Mouse (Mus musculus) adrenal gland, adult 8-10 months (tissue): ENCODE results near the gene Frzb. TPM values are rescaled to one million over a fixed set of nuclear protein-coding genes. Genes with fewer than 3 reads are reported as not detected.

Source experiments
- DNase-seq: peaks from one replicate; pipeline ENCODE4 v3.0.0; 2022
- total RNA-seq, 4 experiments: library from RNA; stranded (reverse); gene quantifications; 2 replicates each; pipeline ENCODE4 v1.2.4; 2022

The Frzb gene
- total RNA-seq, 4 experiments from 2014 or later = 3.6 to 312 (median 140) TPM

DNA sequence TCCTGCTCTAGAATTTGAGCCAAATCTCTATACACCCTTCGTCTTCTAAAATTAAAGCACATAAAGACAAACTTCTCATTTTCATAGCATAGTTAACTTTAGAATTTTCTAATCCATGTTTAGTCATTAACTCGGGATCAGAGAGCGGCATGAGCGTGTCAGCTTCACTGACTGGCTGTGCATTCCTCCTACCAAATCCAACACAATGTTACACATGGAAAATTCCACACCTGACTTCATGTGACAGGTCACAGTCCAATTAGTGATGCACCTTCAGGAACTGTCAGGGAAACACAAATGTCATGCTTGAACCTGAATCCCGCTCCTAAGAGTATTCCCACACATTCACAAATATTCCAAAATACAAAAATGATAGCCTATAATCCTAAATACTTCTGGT, 24.3 kb downstream of the Frzb start:
- no peak for DNase-seq

DNA sequence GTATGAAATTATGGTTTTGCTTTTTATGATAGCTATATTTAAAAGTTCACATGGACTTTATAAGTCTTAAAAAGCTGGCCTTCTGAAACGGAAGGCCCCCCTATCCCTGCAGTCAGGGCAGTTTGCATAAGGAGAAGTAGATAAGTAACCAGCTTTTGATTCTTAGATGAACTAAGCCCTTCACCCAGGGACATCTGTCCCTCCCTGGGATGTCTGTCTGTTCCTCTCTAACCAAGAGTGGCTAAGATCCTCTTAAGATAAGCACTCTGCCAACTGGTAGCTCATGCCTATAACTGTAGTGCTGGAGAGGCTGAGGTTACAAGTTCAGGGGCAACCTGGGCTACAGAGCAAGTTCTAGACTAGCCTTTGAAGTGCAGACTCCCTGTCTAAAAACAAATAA, 25.4 kb downstream of the Frzb start:
- no peak for DNase-seq

DNA sequence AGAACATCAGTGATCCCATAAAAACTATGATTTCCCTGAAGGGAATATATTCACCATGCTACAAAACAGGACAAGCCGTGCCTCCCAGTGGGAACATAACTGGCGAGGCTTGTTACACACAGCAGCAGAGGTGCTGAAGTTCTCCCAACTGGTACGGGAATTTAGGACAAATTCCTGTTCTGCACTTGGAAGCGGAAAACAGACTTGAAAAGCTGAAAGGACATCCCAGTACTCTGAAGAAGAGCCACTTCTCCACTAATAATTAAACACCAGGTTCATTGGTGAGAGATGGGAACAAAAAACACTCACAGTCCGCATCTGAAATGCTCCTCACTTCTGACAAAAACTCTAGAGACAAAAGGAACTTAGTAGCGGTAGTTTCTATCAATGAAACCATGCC, 31.1 kb downstream of the Frzb start:
- no peak for DNase-seq

DNA sequence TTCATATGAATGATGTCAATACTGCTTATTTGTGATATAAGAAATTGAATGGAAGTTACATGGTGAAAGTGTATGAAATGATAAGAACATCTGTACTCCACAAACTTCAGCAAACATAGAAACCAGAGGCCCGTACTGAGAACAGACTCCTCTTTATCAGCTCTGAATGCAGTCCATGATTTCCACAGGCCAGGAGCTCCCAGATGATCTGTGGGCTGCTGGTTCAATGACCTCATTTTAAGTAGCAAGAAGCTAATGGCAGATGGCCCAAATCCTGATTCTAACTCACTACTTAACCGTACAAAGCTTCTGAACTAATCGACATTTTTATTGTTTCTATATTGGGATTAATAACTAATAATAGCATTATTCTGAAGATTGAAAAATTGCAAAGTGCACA, 33.0 kb downstream of the Frzb start:
- no peak for DNase-seq

- DNase-seq = no peak
These were observed 34.3 kb downstream of the Frzb start for GRCm38 (mm10) chr2:80413124-80413523.

DNA sequence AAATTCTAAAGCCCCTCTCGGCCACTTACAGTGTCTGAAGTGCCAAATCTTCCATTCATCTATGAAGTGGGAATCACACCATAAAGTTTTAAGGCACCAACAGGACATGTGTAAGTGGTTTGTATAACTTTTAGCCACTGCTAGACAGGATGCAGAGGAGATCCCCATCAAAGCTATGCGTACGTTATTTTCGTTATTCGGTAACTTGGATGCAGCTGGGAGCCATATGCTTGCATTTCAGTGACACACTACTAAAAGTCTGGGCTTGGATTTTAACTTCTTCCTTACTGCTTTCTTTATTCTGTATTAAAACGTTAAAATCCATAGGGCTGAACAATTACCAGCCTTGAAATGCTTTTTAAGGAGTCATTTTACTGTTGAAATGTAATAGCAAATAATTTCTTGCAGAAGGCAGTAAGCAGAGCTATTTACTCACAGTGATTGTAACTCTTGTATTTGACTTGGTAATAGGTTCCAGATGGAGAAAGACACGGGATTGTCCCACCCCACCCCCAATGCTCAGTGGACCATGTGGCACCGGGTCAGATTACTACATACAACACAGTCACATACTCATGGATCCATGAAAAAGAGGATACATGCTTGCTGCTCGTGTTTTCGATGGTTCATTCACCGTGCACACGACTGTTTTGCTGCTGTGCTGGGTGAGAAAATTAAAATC, 37.4 kb downstream of the Frzb start:
- no peak for DNase-seq

- no peak for DNase-seq
These were observed 42.7 kb downstream of the Frzb start for GRCm38 (mm10) chr2:80404770-80405169.

GRCm38 (mm10) chr2:80398595-80399099, 48.8 kb downstream of the Frzb start:
- DNase-seq = no peak

DNA sequence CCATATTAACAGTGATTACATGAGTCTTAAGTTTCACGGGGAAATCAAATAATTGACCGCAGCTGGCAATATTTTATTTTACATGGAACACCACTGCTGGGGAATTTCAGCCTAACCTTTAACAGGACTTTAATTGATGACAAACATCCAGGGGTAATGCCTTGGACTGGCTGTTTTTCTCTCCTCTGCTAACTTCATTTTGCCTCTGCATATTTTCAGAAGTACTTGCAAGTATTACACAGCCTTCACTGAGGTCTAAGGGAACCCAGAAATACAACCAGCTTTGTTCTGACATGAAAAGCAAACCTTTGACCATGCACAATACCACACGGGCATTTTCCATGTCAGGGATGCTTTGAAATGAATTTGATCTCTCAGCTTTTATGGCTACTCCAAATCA, 50.6 kb downstream of the Frzb start:
- DNase-seq = no peak

- no peak for DNase-seq
These were observed 51.4 kb downstream of the Frzb start for GRCm38 (mm10) chr2:80396057-80396456.

DNA sequence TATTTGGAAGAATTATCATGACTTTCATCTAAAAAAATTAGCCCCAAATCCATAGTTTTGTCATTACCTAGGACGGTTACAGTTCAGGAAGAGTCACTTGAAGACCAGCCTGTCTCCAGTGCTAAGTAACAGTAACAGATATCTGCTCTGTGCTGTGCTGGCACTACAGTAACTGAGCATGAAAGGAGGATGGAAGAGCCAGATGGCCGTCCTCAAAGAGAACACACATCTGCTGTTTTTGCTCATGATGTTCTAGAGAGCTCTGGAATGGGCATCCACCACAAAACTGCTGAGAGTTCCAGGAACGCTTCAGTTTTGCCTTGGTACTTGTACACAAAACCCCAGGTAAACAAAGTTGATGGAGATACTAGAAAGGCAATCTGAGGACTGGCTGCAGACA, 59.1 kb downstream of the Frzb start:
- no peak for DNase-seq

- DNase-seq = no peak
These were observed 59.8 kb downstream of the Frzb start for GRCm38 (mm10) chr2:80387668-80388067.

DNA sequence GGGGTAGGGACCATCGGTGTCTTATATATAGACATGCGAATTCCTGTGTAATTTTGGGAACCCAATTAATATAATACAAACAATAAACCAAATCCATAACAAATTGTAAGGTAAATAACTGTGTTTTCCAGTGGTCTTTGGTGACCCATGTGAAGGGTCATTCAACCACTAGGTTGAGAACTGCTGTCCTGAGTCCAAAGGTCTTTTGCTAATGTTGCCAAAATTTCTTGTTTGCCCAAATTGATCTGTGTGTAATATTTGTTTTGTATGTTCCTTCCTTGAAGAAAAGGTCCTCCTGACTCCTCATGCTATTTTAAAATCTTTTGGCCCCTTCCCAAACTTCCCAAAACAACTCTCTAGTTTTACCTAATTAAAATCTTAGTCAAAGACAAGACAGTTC, 61.2 kb downstream of the Frzb start:
- DNase-seq = no peak

DNA sequence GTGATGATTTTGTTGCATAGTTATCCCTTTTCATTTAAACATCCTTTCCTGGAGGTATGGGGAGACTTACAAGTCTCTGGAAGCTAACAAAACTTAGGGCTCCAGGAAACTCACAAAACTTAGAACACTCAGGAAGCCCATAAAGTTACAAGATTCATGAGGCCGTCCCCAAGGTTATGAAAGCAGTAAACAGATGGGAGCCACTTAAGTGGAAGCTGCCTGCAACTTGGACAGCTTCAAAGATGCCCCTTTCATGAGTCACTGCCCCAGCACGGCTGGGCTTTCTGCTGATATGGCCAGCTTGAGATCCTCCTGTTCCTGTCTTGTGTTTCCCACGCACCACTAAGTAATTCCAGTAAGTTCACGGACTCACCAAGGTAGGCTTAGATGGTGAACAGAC, 63.0 kb downstream of the Frzb start:
- DNase-seq = peak; percentile 5

DNA sequence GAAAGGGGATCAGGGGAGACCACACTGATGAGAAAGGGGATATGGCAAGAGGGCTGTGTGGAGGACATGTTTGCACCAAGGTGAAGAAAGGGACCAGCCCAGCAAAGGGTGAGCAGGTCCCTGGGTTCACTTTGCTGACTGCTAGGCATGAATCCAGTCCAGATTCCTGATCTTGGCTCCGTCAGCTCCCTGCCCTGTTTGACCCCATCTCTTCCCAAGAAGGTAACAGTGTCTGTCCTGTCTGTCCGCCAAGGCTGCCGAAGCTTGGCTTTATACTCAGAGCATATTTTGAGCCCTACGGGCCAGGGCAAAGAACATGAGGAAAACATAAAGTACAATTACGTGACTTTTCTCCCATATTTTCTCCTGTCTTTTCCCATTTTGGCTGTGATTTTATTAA, 67.6 kb downstream of the Frzb start:
- DNase-seq = no peak

- no peak for DNase-seq
These were observed 72.5 kb downstream of the Frzb start for GRCm38 (mm10) chr2:80374892-80375291.

GRCm38 (mm10) chr2:80371458-80371857, 76.0 kb downstream of the Frzb start:
- DNase-seq = no peak

Other genes starting within 250 kb of the Frzb start
- gene Prdx6b, start 155.2 kb downstream of the Frzb start, total RNA-seq = not detected
- 10 to 100 TPM; 55.6 to 75.0 (median 65.1) TPM for gene Dnajc10, start 132.2 kb downstream of the Frzb start, total RNA-seq
- gene Nckap1, start 133.8 kb upstream of the Frzb start, total RNA-seq = 100 to 1,000 TPM; 140 to 206 (median 162) TPM
- gene Dusp19, start 169.4 kb upstream of the Frzb start, total RNA-seq = 10 to 100 TPM; 15.0 to 22.2 (median 16.1) TPM
- gene Nup35, start 169.6 kb upstream of the Frzb start, total RNA-seq = 10 to 100 TPM; 18.8 to 32.7 (median 22.7) TPM